Mouse (Mus musculus): ENCODE data around the gene Dclk3.

Dclk3 gene

DNA sequence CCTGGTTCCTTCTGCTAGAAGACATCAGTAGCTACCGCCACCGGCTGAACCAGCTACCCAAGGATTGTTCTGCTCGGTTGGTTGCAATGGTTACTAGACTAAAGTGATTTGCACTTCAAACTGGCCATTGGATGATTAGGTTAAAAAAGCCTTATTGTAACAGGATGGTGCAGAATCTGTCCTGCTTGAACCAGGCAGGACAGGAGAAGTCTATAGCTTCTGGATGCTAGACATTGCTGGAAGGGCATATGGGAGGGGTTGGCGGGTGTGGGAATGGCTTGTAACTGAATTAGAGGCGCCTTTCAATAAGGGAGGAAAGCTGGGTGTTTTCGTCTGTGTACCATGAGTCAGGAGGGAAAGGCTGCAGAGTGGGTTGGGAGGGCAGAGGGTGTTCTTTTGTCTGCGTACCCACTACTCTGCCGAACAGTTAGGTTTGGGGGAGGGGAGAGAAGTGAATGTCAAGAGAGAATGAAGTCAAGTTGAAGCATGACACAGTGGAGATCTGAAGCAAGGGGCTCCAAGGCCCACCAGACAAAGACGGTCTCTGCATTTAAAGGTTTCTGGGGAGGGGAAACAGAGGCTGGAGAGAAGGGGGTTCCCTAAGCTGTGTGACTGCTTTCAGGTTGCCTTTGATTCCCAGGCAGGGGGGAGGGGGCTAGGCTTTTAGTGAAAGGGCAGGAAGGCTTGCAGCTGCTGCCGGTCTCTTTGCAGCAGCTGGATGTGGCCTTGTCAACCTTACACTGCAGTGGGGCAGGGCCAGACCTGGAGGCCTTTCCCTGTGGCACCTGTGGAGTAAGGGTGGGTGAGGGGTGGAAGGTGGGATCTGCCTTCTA lies 48.0 kb downstream of the Dclk3 start:
- no peak for DNase-seq (ENCODE audit: low spot score)

DNA sequence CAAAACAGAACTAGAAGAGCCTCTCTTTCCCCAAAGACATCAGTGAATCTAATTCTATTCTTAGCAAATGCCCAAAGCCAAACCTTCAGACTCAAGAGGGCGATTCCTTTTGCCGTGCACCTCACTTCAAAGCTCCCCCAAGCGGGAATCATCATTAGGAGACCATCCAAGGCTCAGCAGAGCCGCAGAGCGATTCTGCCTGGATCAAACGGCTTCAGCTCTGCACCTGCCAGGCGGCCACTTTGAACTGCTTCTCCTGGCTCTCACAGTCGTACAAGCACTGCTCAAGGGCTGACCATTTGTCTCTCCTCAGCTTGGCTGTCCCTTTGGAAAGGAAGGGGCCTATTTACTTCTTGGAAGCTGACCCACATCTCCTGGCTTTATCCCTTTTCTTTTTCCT lies 51.7 kb downstream of the Dclk3 start:
- no peak for DNase-seq (ENCODE audit: low spot score)

DNA sequence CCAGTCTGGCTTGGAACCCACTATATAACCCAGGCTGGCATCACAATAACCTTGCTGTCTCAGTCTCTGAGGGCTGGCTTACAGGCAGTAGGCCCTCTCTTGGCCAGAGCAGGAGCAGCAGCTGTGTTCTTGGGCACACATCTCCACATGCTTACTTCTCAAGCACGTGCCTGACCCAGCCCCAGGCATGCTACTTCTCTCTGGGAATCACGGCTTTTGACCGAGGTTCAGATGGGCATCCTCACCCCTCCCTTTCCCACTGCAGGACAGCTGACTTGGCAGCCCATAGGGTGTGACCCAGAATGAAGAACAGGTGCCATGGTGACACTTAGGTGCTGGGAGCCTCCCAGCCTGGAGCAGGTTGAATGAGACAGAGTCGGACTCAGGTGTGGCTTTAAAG lies 52.4 kb downstream of the Dclk3 start:
- DNase-seq (ENCODE audit: low spot score): no peak

DNA sequence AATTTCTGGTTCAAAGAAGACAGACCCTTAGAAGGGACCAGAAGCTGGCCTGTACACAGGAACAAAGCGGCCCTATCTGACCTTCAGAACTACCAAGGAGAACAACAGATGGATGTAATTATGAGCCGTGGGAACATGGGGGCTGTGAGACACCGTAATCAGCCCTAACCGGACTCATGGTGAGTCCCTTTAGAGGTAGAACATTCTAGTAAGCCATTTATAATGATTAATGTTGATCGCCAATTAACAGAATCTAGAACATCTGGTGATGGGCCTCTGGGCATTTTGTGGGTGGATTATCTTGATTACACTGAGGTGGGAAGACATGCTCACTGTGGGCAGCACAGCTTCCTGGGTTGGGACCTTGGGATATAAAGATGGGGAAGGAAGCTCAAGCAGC lies 54.6 kb downstream of the Dclk3 start:
- no peak for DNase-seq (ENCODE audit: low spot score)

DNA sequence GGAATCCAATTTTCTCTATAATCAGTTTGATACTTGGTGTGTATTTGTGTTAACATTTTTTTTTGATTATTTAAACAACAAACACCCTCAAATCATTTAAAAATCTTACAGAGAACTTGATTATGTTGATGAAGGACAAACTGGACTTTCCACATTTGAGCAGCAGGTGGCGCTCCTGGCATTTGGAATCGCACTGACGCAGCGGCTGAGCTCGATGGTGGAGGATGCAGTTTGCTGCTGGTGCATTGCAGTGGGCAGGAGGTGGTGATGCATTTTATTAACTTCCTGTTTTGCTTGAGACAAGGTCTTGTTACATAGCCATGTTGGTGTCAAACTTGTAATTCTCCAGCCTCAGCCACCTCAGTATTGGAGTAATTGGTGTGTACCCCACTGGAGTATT lies 56.7 kb downstream of the Dclk3 start:
- DNase-seq (ENCODE audit: low spot score): peak; percentile 3

DNA sequence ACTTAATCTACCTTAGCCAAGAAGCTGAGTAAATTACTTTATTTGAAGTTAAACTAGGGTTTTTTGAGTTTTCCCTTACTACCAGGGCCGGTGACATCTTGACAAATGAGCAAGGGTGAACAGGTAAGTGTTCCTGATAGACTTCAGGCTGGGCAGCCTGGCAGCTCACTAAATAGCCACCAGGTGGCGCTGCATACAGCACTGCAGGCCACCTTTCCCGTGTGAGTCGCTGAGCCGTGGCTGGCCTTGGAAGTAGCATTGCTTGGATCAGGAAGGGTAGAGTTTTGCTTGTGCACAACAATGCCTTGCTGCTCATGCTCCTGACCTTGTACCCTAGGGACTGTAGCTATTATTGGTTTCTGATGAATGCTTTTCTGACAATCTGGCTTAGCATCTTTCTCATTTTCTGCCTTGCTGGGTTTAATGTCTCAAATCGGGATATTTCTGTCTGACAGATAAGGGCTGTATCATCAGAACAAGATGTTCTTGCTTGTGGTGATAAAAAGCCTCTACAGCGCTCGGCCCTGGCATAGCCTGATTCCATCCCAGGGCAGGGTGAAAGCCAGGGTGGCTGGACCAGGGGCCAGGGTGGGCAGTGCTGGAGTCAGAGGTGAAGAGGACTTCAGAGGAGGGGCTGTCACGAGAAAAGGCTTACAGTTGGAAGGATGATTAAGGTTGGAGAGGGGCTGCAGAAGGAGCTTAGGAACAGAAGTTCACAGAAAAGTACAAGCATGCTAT lies 58.4 kb downstream of the Dclk3 start:
- DNase-seq (ENCODE audit: low spot score): no peak

DNA sequence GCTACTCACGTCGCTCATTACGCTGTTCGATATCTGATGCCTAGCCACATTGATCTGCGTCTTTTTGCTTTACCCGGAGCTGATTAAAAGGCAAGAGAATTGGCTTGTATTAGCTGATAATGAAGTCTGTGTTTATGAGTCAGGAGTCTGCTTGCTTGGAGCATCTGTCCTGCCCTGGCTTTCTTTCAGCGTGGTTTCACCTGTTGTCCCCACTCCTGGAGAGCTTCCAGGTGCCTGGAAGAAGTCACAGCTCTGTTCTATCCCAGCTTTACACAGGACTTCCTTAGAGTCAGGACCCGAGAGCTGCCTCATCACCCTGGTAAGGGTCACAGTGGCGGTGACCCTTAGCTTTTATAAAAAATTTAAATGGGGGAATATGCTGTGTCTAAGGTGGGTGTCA lies 61.3 kb downstream of the Dclk3 start:
- DNase-seq (ENCODE audit: low spot score): no peak

DNA sequence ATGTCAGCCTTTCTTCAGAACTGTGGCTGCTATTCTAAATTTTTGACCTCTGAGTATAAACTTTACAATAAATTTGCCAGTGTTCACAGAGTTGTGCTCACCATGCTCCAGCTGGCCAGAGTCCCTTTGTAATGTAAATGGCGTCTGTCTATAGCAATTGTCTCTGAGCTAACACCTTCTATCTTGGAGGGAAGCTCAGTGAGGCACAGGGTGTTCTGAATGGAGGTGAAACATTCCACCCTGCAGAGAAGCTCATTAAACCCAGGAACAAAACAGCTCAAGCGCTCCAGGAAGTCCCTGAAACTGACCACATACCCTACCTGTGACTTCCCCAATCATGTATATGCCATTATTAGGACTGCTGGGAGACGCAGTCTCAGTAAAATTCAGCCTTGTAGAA lies 67.2 kb downstream of the Dclk3 start:
- no peak for DNase-seq (ENCODE audit: low spot score)

DNA sequence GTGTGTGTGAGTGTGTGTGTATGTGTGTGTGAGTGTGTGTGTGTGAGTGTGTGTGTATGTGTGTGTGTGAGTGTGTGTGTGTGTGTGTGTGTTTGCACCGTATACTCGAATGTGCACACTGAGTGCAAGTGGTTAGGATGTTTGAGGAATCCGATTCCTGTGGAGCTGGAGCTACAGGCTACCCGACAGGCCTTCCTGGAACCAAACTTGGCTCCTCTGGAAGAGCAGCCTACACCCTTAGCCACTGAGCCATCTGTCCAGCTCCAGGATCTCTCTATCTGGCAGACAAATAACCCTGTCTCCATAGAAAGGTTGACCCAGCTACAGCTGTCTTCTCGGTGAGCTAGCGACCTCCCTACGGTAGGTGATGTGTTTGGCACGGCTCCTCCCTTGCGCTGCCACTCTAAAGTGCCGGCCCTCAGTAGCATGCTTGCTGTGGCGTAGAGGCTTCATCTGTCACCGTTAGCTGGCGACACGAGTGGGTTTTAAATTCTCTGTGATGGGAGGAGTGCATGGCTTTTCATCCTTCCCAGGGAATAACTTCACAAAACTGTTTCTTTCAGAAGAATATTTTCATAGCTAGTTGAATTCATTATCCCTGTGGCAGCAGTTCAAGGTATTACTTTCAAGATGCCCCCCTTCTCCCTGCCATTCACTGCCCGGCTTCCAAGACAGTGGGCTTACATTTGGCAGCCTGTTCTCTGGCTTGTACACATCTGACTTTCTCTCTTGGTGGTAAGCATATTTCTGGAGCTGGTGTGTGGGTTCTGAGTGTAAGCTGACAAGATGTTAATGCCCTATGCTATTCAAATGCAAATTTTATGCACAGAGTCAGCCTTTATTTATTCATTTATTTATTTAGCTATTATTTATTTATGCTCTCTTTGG lies 75.9 kb downstream of the Dclk3 start:
- no peak for DNase-seq (ENCODE audit: low spot score)

DNA sequence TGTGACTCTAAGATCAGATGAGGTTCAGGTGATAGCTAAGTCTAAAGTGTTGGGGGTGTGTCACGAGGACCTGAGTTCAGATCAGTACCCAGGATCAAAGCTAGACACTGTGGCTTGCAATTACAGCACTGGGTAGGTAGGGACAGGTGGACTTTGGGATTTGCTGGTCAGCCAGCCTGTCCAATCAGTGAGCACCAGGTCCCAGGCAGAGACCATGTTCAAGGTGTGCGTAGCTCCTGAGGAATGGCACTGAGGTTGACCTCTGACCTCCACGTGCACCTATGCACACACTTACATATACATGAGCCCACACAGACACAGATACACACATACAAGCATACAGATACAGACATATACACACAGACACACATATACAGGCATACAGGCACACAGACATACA lies 76.7 kb downstream of the Dclk3 start:
- DNase-seq (ENCODE audit: low spot score): no peak

DNA sequence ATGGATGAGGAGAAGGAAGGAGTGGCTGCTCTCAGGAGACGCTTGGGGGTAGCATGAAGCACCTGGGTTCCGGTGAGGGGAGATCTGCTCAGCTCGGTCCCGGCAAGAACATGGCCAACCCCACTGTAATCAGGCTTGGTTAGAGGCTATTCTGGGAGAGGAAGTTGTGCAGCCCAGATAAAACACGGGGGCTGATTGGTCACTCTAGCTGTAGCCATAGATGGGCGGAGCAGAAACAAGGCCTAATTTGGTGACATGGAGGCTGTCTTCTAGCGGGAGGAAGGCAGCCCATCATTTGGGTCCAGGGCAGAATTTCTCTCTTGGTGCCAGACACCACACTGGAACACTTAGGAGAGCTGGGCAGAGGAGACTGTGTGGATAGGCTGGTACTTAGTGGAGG lies 83.3 kb downstream of the Dclk3 start:
- no peak for DNase-seq (ENCODE audit: low spot score)

DNA sequence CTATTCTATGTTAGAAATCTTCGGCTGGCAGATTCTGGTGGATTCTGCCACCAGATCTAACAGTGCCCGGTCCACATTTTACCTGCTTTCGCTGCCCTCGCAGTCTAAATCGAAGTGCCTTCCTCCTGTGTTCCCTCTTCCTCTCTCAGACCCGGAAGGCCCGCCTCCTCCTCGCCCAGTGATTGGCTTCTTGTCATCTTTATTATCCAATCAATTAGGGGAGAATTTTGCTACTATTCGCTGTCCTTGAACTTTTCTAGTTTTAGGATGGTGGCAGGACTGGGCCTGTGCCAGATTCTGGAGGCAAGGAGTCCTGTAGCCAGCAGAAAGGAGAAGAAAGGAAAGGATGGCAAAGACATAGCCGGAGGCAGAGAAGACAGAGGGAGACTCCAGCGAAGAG lies 84.2 kb downstream of the Dclk3 start:
- no peak for DNase-seq (ENCODE audit: low spot score)

DNA sequence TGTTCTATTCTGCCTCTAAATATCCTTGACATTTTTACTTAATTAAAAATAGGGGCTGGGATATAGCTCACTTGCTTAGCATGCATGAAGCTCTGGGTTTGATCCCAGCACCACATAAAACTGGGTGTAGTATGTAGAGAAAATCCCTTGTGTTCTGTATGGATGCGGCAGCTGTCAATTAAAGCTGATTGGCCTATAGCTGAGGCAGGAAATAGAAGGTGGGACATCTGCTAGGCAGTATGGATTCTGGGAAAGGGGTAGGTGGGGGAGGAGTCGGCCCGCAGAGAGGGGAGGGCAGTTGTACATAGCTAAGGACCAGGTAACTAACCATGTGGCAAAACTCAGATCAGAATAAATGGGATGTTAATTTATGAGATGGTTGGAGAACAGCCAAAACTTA lies 85.0 kb downstream of the Dclk3 start:
- DNase-seq (ENCODE audit: low spot score): no peak

DNA sequence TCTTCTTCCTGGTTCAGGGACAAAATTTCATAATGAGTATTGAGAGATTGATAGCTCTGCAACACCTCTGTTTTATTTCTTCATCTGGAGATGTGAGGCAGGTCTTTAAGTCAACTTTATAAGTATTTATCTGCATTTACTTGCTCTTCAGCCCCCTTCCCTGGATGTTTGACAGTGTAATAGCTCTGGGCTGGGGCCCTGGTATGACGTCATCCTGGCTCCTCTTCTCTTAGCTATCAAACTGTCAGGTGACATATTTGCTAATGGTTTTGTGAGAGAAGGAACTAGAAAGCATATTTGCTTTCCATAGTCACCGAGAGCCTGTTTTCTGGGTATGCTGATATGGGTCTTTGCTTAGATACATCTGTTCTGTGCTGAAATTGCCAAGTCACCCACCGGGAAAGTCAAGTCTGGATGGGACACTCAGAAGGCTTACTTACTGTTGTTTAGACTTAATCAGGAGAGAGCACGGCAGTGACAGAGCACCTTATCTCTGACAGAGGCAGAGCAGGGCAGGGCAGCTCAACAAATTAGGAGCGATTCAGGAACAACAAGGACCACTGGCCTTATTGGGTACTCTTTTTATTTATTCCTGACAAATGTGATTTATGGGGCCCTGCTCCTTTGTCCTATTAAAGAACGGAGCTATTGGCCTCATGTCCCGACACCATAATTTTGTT lies 96.0 kb downstream of the Dclk3 start:
- DNase-seq (ENCODE audit: low spot score): no peak

DNA sequence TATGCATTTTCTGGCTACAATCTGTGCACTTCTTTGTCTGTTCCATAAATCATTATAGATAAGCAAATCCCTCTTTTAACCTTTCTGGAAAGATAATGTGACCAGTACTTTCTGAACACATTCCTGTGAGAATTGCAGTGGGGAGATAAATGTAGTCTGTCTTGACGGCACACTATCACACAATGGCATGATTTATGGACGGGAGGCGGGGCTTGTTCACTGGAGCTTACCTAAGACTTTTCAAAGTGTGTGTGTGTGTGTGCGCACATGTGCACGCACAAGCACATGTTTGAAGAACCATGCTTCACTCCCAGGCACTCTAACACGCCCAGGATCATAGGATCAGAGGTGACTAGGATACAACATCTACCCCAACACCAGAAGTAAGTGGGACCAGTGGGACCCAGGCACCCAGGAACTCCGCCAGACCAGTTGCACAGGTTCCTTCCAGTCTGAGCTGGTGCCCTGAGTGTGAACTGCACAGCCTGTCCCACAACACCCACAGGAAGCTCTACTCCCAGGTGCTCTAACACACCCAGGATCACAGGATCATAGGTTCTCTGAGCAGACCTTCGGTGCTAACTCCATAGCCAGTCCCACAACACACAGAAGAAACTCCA lies 96.7 kb downstream of the Dclk3 start:
- no peak for DNase-seq (ENCODE audit: low spot score)
